Mouse (Mus musculus): ENCODE results near the gene Timm13.

Timm13 gene

DNA sequence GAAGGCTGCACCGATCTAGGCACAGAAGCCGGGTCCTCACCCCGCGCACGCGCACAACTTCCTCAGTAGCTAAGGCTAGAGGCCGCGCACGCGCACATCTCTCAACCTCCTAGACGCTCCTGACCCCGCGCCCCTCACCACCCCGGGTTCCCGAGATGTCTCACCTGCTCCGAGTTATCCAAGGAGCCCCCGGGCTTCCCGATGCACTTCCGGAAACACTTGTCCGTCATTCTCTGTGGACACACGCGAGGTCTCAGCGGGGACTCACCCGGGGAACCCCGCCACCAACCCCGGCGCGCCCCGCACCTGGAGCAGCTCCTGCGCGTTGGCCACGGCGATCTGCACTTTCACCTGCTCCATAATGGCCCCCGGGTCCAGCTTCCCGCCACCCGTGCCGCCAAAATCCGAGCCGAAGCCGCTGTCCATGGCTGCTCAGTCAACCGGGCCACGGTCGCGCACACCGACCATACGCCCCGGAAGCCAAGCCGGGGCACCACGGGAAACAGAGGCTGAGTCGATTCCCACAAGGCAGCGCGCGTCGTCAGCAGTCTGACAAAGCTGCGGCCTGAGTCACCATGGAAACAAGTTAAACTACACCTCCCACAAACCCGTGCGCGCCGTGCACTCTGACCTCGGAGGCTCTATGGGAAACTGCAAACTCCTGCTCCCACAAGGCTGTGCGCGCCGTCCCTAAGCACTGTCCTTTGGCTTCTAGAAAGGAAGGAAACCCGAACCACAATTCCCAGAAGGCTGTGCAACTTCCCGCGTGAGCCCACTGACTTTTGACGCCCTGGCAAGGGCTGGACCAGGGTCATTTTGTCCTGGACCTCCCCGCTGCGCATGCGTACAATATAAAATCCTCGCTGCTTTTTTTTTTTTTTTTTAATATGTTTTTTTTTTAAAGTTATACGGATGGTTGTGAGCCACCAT, at the start of gene Timm13:
TSS of gene Timm13 (minus strand) at position 652 of the 930 bp plus-strand sequence.
- peak; percentile 100 for DNase-seq (ENCODE audit: low read depth, low spot score)

DNA sequence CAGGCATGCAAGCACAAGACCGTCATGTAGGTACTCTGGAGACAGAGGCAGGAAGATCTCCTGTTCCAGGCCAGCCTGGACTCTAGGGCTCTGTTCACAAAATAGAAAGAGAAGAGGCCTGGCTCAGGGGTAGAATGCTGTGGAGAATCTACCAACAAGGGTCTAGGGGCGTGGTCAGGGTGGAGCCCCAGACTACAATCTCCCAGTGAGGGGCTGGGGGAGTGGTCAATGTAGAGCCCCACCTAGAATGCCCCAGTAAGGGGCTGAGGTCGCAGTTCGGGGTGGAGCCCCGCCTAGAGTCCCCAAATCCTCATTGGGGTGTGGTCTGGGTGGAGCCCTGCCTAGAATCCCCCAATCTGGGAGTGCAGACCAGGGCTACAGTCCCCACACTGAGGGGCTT, 49.5 kb upstream of the Timm13 start:
- DNase-seq (ENCODE audit: low read depth, low spot score), result peak; percentile 92

DNA sequence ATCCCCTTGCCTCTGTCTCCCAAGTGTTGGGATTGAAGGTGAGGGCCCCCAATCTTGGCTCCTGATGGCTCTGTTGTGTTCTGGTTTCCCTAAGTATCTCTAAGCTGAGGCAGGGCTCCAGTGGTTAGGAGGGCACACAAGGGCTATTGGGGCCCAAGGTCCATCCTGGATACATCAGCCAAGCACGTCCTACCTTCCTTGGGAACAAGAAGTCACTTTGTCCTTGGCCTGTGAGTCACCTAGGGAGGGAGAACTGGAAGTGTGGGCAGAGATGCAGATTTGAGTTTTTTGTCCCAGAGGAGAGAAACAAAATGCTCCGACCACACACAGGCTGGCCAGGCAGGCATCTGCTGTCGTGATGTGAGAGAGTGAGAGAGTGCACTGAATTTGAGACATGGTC, 48.3 kb upstream of the Timm13 start:
- no peak for DNase-seq (ENCODE audit: low read depth, low spot score)

DNA sequence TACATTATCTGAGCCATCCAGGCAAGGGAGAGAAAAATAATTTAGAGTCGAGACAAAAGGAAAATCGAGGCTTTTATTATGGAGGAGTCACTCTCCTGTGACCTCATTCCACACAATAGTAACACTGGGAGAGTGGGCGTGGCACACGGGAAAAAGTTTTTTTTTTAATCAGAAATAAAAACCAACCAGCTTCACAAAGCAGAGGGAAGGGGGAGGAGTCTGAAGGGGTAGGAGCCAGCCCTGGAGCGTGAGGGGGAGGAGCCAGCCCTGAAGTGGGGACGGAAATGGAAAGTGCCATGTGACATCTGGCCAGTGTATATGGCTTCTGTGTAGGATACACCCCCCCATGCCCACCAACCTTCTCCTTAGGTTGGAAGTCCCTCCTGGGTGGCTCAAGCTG, 47.8 kb upstream of the Timm13 start:
- peak; percentile 86 for DNase-seq (ENCODE audit: low read depth, low spot score)

DNA sequence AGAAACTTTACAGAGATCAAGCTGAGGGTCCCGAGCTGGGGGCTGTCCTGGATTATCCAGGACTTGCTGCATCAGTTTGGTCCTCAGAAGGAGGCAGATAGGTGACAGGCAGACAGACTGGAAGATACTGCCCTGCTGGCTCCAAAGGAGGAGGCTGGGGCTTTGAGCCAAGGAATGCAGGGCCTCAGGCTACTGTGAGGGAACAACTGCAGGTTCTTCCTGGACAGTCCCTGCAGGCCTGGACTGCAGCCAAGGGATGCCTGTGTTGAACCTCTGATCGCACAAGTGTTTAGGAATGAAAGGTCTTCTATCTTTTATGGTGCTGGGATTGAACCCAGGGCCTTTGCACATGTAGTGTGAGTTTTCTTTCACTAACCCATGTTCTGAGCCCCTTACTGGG, 47.0 kb upstream of the Timm13 start:
- DNase-seq (ENCODE audit: low read depth, low spot score), result no peak

DNA sequence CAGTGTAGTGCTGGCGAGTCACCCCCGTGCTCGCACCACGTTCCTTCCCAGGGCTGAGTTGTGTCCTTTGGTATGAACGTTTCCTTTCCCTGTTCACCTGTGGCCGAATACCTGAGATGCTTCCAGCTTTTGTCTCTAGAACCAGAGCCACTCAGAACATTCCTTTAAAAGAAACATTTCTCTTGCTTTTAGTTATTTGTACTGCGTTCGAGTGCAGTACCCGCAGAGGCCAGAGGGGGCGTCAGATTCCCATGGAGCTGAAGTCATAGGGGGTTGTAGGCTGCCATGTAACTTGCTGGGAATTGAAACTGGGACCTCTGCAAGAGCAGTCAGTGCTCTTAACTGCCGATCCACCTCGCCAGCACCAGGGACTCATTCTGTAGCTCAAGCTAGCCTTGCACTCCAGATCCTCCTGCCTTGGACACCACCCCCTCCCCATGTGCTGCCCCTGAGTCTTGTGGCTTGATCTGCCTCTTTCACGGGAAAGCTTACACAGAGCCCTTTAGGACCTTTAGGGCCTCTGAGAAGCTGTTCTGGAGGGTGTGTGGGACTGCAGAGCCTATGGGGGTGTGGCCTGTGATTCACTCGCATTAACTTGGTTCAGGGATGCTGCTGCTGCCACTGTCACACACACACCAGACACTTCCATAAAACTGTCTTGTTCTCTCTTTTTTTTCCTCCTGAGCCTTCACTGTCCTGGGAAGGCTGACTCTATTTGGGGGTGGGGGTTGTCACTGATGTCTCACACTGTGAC, 46.1 kb upstream of the Timm13 start:
- peak; percentile 84 for DNase-seq (ENCODE audit: low read depth, low spot score)

DNA sequence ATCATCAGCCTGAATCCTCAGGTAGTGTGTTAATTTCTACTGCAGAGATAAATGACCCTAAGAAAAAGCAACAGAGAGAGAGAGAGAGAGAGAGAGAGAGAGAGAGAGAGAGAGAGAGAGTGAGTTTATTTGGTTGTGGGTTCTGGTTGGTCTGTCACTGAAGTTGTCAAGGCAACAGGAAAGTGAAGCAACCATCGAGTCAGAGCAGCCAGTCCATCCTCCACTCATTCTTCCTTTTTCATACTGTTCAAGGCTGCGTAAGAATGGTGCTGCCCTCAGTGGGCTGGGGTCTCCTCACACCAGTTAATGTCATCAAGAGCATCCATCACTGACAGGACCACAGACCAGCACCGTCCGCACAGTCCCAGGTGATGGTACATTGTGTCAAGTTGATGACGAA, 43.5 kb upstream of the Timm13 start:
- DNase-seq (ENCODE audit: low read depth, low spot score), result no peak

DNA sequence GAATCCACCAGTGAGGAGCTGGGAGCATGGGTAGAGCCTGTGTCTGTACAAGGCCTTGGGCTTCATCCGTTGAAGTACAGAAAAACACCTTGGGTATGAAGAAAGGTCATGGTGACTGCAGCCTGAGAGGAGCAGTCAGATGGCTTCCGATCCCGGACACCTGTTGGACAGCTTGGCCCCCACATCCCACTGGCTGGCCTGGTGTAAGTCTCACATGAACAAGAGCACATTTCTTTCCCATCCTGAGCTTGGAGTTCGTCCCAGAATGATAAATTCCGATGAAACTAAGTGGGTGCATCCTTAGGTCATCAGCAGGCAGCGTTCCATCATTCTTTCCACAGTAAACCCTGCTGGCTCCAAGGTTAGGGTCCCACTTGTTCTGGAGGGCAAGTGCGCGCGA, 42.9 kb upstream of the Timm13 start:
- DNase-seq (ENCODE audit: low read depth, low spot score), result no peak

DNA sequence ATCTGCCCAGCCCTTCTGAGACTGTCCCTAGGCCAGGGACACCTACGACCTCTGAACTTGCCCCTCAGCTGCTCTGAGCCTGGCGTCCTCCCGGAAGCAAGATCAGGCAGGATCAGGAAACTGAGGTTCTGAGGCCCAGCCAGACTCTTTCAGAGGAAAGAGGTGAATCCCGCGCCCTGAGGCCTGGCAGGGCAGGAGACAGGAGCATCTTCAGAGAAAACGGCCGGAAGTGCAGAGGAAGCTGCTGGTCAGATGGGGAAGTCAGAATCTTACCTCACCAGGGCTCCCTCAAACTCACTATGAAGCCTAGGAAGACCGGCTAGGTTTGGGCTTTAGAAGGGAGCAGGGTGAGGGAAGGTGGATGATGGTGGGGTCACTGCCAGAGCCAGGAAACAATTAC, 42.1 kb upstream of the Timm13 start:
- DNase-seq (ENCODE audit: low read depth, low spot score), result no peak

DNA sequence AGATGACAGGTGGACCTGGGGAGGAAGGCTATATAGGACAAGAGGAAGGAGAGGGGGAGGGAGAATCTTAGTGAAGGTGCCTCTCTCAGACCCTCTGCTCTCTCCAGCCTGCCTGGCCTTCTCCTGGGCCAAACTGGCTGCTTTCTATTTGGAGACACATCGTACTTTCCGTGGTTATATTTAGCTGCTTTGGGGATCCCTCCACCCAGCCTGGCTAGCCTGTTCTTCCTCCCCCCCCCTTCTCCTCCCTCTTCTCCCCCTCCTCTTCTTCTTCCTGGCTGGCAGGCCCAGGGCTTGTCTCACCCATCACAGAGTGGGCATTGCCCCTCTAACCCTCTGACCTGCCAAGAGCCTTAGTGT, 40.2 kb upstream of the Timm13 start:
- no peak for DNase-seq (ENCODE audit: low read depth, low spot score)

DNA sequence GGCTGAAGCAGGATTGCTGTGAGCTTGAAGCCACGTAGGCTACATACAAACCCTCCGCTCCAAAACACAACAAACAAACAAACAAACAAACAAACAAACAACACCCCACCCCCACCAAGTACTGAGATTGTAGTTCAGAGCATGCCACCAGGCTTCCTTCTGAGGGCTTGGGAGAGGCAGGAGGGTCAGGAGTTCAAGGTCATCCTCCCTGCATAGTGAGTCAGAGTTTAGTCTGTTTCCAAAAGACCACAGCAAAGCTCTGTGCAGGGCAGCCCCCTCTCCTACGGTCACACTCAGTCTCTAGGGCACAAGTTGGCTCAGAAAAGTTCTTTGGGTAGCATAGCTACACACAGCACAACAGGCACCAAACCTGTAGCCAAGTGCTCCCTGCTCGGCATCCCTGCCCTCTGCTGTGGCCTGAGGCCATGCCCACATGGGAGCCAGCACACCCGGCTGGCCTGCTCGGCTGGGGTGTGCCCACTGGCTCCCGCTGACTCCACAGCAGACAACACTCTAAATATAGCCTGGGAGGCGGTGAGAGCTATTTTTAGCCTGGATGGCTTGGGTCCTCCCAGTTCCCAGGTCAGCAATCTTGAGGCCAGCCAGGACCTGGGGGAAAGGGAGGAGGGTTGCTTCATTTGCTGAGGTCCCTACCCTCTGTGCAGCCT, 39.7 kb upstream of the Timm13 start:
- DNase-seq (ENCODE audit: low read depth, low spot score), result peak; percentile 97

DNA sequence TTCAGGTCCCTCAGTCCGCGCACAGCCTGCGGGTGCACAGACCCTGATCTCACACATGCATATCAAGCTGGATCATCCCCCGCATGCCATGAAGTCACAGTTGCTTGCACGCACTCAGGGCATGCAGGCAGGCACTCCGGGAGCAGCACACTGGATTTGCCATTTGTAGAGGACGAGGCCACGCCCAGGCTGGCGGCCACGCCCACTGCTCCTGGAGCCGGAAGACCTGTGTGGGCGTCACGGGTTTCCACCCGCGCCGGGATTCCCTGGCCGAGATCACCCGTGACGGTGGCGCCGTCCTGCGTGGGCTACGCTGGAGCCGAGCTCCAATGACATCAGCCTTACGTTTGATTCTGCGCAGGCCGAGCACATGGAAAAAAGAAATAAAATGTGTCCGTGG, 38.9 kb upstream of the Timm13 start:
- peak; percentile 97 for DNase-seq (ENCODE audit: low read depth, low spot score)

DNA sequence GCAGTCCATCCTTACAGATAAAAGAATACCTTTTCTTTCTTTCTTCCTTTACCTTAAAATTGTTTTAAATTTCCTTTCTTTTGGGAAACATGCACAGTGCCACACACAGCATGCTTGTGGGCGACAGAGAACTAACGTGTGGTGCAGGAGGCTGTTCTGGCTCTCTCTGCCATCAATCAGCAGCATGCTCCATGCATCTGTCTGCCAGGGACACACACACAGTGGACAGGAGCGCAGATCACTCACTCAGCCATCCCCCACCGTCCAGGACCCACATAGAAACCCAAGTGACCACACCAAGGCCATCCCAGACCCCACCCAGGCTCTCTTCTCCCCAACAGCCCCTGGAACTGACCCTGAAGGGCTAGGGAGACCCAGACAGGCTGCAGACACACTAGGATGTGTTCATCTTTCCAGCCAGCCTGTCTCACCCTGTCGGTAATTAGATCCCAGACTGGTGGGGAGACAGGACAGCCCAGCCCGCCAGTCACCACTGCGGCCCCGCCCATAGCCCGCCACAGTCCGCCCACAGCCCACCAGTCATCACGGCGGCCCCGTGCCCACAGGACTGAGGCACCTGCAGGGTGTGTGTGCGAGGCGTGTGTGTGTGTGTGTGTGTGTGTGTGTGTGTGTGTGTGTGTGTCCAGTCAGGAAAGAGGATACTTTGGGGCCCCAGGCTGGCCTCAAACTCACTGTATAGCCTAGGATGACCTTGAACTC, 38.2 kb upstream of the Timm13 start:
- DNase-seq (ENCODE audit: low read depth, low spot score), result no peak

DNA sequence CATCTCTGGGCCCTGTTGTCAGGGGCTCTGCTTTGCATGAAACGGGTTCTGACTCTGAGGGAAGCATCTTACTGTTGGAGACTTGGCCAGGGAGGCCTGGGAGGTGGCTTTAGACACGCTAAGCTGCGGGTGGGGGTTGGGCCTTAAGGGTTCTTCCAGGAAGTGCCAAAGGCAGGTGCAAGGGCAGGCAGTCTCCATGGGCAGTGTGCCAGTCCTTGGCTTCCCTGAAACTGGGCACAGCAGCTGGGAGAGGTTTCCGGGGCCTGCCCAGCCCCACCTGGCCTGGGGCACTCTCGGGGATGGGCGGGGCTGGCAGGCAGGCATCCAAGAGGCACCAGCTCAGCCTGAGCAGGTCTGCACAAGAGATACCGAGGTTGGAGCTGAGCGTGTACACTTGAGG, 36.9 kb upstream of the Timm13 start:
- DNase-seq (ENCODE audit: low read depth, low spot score), result no peak

DNA sequence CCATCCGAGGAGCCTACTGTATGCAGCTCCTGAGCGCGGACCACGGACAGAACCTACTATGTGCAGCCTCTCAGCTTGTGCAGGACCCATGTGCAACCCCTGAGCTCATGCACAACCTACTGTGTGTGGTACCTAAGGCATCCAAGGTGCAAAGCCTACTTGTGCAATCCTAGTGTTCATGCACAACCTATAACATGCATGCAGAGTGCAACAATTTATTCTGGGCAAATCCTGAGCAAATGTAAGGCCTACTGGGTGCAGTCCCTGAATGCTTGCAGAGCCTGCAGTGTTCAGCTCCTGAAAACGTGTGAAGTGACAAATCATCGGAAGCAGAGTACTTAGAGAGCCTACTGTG, 36.0 kb upstream of the Timm13 start:
- no peak for DNase-seq (ENCODE audit: low read depth, low spot score)

DNA sequence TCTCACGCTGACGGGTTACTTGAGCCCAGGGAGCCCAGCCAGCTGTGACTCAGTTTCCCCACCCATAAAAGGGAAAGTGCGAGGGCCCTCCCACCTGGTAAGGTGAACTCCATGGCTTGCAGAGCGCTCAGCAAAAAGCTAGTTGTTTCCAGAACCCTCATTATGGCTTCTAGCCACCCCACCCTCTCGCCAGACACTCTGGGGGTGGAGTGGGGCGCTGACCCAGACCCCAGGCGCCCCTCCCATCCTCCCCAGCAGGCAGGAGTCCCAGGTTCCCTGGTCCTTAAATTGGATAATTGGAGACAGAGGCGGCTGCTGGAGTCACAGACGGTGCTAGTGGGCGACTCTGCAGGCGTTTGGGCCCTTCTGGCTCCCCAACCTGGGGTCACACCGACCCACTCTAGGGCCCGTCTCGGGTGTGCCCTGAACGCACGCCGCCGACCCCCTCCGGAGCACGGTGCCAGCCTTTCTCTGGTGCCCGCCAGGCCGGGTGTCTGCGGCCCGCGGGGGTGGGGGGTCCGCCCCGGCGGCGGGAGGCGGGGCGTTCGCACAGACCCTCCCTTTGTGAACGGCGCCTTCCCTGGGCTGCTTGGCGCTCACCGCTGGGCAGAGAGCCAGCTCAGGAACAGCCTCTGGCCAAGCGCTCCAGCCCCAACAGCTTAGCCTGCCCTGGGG, 35.5 kb upstream of the Timm13 start:
- no peak for DNase-seq (ENCODE audit: low read depth, low spot score)

DNA sequence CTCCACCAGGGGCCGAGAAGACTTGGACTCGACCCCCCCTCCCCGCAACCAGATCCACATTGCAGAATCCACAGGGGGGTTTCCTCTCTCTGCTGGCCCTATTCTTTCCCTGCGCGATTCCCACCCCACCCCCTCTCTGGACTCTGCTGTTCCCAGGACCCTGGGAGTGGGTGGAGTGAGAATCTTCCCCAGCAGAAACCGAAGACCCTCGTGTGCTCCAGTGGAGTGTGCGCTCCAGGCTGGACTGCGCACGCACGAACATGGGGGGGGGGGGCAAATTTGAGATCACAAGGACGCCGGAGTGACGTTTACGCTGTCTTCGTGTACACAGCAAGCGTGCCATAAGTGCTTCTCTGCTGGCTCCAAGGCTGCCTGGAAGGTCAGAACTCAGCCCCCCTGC, 34.9 kb upstream of the Timm13 start:
- DNase-seq (ENCODE audit: low read depth, low spot score), result peak; percentile 60

DNA sequence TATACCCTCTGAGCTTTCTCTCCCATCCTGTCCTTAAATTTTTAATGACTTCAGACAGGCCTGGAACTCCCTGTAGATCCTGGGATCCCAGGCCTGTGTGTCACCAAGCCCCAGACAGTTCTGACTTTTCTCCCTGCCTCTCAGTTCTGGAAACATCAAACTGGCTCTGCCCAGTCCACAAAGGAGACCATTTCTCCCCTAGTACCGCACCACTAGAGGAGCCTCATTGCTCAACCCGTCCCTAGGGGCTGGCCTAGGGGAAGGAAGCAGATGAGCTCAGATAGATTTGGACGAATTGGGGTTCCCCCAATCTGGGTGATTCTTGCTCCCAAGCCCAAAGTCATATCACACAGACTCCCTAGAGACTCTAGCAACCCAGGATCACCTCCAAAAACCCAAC, 34.5 kb upstream of the Timm13 start:
- DNase-seq (ENCODE audit: low read depth, low spot score), result no peak

DNA sequence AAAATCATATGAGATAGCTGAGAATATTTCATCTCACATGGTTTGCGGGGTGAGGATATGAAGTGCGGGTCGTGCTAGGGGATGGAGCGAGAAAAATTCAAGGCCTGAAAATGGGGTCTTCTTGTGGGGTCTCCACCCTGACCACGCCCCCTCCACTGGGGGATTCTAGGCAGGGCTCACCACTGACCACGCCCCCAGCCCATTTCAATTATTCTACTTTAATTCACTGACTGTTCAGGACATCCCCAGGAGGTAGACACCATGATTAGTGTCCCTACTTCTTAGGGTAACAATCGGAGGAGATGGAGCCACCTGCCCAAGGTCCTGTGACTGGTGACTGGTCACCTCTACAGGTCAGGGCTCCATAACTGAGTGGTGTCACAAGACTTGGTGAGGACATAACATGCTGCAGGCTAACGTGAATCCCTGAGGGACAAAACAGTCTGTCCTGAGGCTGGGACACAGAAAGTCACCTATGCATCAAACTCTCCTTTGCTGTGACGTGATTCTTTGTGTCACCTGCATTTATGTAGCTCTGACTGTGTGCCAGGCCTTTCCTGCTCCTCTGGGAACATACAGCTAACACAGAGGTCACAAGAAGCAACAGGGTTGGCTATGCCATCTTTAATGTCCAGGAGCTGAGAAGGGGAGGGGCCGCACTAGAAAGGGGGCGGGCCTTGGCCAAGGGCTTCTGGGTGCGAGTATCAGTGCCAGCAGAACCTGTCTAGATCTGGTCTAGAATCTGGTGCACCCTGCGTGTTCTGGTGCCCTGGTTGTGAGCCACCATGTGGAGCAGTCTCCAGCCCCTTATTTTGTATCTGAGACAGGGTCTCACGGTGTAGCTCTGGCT, 33.6 kb upstream of the Timm13 start:
- no peak for DNase-seq (ENCODE audit: low read depth, low spot score)

DNA sequence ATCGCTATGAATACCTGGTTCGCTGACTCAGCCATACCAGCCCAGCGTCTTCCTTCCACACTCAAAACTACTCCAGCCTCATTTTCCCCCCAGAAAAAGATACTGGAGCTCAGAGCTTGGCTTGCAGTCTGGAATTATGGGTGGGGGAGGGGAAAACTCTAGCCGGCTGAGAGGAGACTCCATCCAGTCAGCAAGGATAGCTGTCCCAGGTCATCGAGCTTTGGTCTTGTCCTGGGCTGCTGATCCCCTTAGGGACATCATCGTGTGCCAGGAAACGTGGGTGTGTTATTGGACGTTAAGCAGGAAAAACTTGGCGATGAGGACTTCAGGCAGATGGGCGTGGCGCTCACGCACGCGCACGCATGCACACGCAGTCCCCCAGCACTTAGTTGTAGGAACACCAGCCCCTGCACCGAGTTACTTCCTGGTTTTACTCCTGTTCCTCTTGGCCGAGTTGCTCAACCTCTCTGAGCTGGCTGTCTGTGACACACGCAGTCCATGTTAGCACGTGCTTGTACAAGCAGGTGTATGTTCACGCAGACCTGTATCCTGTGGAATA, 32.7 kb upstream of the Timm13 start:
- DNase-seq (ENCODE audit: low read depth, low spot score), result peak; percentile 72
